Mouse (Mus musculus) retina, embryonic 14.5 days (tissue): Measurements from ENCODE around the gene Nhlrc4.

Experiments
- DNase-seq: peaks from one replicate; pipeline ENCODE4 v3.0.0-alpha.2; 2015; ENCODE audit warnings: low spot score

The Nhlrc4 gene

GRCm38 (mm10) chr17:25944366-25945163, at the start of gene Nhlrc4, which contains the start of gene Pigq:
TSS of gene Nhlrc4 (minus strand) at chr17:25944961.
TSS of gene Pigq (minus strand) at chr17:25944936.
- no peak for DNase-seq

GRCm38 (mm10) chr17:25993489-25993888, 48.7 kb upstream of the Nhlrc4 start:
- DNase-seq: no peak

GRCm38 (mm10) chr17:25992274-25992673, 47.5 kb upstream of the Nhlrc4 start:
- DNase-seq: no peak

- no peak for DNase-seq
Observed at GRCm38 (mm10) chr17:25990331-25990730, 45.6 kb upstream of the Nhlrc4 start.

- DNase-seq: peak; percentile 97
Observed at GRCm38 (mm10) chr17:25985306-25986294, 40.8 kb upstream of the Nhlrc4 start, which contains the start of gene Capn15. TSS of gene Capn15 (minus strand) at chr17:25985796.

GRCm38 (mm10) chr17:25984556-25985305, 40.0 kb upstream of the Nhlrc4 start:
- no peak for DNase-seq

GRCm38 (mm10) chr17:25984066-25984465, 39.3 kb upstream of the Nhlrc4 start:
- no peak for DNase-seq

GRCm38 (mm10) chr17:25982913-25983312, 38.2 kb upstream of the Nhlrc4 start:
- DNase-seq: no peak

GRCm38 (mm10) chr17:25980854-25981253, 36.1 kb upstream of the Nhlrc4 start:
- DNase-seq: no peak

GRCm38 (mm10) chr17:25979829-25980738, 35.3 kb upstream of the Nhlrc4 start:
- DNase-seq: no peak

- no peak for DNase-seq
Observed at GRCm38 (mm10) chr17:25970954-25971707, 26.4 kb upstream of the Nhlrc4 start.

GRCm38 (mm10) chr17:25970448-25970847, 25.7 kb upstream of the Nhlrc4 start:
- DNase-seq: peak; percentile 36

GRCm38 (mm10) chr17:25968176-25968575, 23.4 kb upstream of the Nhlrc4 start:
- DNase-seq: no peak

- DNase-seq: no peak
Observed at GRCm38 (mm10) chr17:25967652-25968051, 22.9 kb upstream of the Nhlrc4 start.

GRCm38 (mm10) chr17:25964271-25964670, 19.5 kb upstream of the Nhlrc4 start:
- DNase-seq: no peak

GRCm38 (mm10) chr17:25962413-25962905, 17.7 kb upstream of the Nhlrc4 start:
- no peak for DNase-seq

- DNase-seq: no peak
Observed at GRCm38 (mm10) chr17:25961566-25961965, 16.8 kb upstream of the Nhlrc4 start.

GRCm38 (mm10) chr17:25959630-25960467, 15.1 kb upstream of the Nhlrc4 start:
- DNase-seq: no peak
